Mouse (Mus musculus): ENCODE measurements at regions not wholly inside any gene's neighbourhood (a gene's known extent, or its start where the extent isn't known, plus 50 kb on each side); places are given as distances from the start of the nearest gene placed in this dataset.

DNA sequence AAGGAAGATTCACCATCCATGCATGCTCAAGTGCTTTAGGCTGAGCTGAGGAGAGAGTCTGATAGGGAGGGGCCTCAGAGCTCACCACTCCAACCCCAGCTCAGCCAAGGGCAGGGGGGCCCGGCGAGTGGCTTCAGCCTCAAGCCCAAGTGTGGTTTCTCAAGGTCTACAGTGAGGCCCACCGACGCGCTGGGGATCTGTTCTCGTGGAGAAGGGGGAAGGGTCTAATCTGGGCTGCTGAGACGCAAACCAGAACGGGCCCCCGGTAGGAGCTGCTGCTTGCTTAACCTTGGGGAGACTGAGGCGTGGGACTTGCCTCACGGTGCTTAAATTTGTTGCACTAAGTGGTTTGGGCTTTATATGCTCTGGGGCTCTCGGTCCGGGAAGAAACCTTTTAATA is 70.9 kb downstream of the Asb1 start:
- TF ChIP-seq CTCF (conservative IDR thresholded peaks at IDR 0.05; ENCODE audit: insufficient read depth, insufficient read length, low read depth, low read length) (no peak), POLR2A (IDR thresholded peaks at IDR 0.05; ENCODE audit: low read depth, low read length) (no peak)
